Mouse (Mus musculus) skeletal muscle tissue, adult 2 months (tissue): ENCODE data around the gene Gm20929.
"Not testable (repeated sequence)": the region's sequence is repeated elsewhere in the genome, so short reads cannot be mapped to it uniquely, and the experiment has no call there.

Source experiments
- DNase-seq: peaks from one replicate; pipeline ENCODE4 v3.0.0-alpha.2; 2012; ENCODE audit warnings: low read depth, low spot score

Gene Gm20929

GRCm38 (mm10) chrY:53843649-53844048 is at the start of gene Gm20929:
Gene Gm20929, plus strand, starts transcription at chrY:53843949.
- not testable (repeated sequence) for DNase-seq
